Mouse (Mus musculus) R1 (cell line): Measurements from ENCODE around the gene Slc4a5.
"Not testable (repeated sequence)": the region's sequence is repeated elsewhere in the genome, so short reads cannot be mapped to it uniquely, and the experiment has no call there.

Experiments
- DNase-seq: peaks from one replicate; pipeline ENCODE4 v3.0.0-alpha.2; 2018; ENCODE audit warnings: low read depth, low spot score

Slc4a5 gene

DNA sequence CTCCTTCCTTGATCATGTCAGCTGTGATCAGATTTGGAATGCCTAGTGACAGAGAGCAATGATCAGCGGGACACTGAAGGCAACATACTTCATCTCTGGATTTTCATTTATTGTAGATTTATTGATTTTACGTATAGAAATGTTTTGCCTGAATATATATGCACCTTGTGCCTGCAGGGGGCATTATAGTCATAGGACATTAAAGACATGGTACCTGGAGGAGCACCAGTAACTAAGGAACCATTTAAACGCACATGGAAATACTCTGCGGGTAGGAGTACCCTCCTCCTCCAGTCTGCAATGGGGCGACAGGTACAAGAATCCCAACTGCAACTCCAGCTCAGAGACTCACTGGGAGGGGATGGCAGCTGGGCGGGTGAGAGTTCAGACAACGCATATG, 89.4 kb downstream of the Slc4a5 start:
- no peak for DNase-seq

- no peak for DNase-seq
Measured at GRCm38 (mm10) chr6:83311206-83311605, 91.6 kb downstream of the Slc4a5 start.

GRCm38 (mm10) chr6:83312021-83312420, 92.4 kb downstream of the Slc4a5 start:
- no peak for DNase-seq

DNA sequence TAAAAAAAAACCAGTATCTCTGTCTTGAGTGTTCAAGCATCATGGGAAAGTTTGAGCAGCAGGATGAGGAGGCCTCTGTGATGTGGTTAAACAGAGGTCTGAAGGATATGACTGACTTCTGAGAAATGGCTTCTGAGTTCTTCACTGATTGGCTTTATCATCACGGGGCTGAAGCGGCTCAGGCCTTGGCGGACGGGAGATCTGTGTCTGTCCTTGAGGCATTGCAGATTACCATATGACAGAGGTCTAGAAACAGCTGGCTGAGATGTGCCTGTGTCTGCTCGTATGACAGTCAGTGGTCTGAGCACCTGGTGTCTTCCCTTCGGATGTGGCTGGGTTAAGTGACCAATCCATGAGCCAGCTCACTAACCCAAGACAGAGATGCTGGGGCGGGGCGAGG, 92.9 kb downstream of the Slc4a5 start:
- DNase-seq, result no peak

GRCm38 (mm10) chr6:83315293-83315692, 95.7 kb downstream of the Slc4a5 start:
- DNase-seq, result no peak

- peak; percentile 33 for DNase-seq
Measured at GRCm38 (mm10) chr6:83316022-83316421, 96.4 kb downstream of the Slc4a5 start.

GRCm38 (mm10) chr6:83317108-83317741, 97.6 kb downstream of the Slc4a5 start:
- peak; percentile 96 for DNase-seq

DNA sequence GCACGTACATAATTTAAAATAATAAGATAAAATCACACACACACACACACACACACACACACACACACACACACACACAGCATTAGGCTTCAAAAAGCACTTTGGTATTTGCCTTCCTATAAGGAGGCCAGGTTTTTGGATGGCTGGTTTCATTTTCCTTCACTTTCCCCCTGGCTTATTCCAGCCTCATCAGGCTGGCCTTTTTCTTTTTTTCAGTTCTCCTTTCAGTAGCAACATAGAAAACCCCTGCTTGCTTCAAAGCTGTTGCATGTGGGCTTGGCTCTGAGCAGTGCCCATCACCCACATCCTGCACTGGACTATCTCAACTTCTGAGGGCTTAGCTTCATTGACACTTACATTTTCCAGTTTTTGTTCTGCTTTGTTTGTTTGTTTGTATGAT, 102.3 kb downstream of the Slc4a5 start:
- DNase-seq, result no peak

DNA sequence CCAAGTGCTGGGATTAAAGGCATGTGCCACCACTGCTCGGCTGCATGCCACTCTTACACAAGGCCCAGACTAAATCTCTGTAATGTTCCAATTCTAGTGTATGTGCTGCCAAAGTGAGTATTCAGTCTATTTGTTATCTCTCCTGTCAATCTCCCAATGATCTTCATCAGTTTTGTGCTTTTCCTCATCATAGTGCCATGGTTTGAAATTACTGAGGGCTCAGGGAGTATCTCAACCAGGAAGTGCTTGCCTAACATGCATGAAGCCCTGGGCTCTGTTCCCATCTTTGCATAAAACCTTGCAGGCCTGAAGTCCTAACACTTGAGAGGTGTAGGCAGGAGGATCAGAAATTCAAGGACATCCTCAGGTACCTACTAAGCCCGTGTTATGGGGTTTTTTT, 103.2 kb downstream of the Slc4a5 start:
- no peak for DNase-seq

- DNase-seq, result no peak
Measured at GRCm38 (mm10) chr6:83323652-83324419, 104.2 kb downstream of the Slc4a5 start.

GRCm38 (mm10) chr6:83325525-83326393, 106.1 kb downstream of the Slc4a5 start, which contains the start of the genes Mthfd2 and Mob1a:
Gene Mthfd2 (minus strand): TSS chr6:83325908.
Gene Mob1a (plus strand): TSS chr6:83326016.
- DNase-seq, result peak; percentile 97

GRCm38 (mm10) chr6:83326394-83326736, 106.7 kb downstream of the Slc4a5 start:
- DNase-seq, result no peak

DNA sequence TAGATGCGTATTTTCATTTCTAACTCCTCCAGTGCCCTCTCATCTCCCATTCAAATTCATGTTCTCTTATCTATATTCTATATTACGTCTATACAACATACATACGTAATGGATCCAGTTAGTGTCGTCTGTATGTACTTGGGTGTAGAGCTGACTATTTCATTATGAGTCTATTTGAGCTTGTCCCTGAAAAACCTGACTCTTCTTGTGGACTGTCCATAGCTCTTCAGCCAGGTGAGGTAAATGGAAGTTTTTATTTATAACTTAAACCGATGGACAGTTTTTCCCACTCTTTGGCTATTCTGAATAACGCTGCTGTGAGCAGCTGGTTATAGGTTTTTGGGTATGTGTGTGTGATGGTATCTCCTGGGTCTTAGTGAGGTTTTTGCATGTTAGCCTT, 107.1 kb downstream of the Slc4a5 start:
- no peak for DNase-seq

GRCm38 (mm10) chr6:83327591-83328190, 108.1 kb downstream of the Slc4a5 start:
- peak; percentile 71 for DNase-seq

GRCm38 (mm10) chr6:83341387-83341786, 121.8 kb downstream of the Slc4a5 start:
- DNase-seq, result no peak

- DNase-seq, result no peak
Measured at GRCm38 (mm10) chr6:83342957-83343356, 123.3 kb downstream of the Slc4a5 start.

DNA sequence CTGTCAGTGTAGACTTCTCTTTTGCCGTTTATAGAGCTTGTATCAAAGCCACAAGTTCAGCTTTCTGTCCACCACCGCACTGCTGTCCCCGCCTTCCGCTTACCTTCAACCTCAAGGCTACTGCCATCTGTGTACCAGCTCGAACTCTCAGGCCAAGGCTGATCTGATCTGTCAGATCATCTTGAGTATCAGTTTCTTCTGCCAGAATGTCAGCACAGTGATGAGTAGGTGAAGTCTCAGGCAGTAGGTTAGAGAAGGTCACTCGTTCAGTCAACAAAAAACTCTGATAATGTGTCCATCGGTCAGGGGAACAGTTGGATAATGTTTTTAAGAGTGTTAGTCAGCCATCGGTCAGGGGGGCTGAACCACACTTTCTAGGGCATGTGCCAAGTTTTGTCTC, 125.7 kb downstream of the Slc4a5 start:
- not testable (repeated sequence) for DNase-seq

DNA sequence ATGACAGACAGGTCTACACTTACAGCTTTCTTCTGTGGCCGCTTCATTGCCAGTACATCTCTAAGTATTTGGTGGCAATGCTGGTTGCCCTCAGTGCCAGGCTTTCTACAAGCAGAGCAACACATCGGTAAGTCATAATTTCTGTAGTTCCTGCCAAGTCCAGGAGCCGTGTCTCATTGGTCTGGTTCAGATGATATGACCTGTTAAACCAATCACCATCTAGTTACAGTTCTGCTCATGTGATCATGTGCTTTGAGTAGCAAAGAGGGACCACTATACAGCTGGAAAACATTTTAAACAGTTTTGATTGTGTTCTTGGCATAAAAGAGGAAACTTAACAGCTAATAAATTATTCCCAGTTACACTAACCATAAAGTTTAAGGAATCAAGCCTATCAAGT, 128.3 kb downstream of the Slc4a5 start:
- DNase-seq, result no peak

DNA sequence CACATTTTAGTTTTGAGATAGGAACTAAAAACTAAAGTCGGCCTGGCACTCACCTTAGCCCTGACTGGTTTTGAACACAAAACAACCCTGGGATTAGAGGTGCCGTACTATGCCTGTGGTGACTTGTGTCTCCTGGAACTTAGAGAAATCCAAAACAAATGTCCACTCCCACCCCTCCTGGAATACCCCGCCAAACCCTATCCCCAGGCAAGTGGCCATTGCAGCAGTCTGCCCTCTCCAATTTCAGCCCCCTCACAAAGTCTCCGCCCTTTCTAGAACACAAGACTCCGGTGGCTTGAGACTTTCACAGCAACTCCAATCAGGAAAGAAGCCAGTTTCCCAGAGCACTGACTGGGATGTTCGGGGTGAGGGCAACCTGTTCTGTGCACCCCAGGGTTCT, 129.2 kb downstream of the Slc4a5 start, which contains the start of gene Bola3:
Bola3 (plus strand) TSS at position 275 of the 400 bp plus-strand sequence.
- DNase-seq, result no peak

- DNase-seq, result peak; percentile 82
Measured at GRCm38 (mm10) chr6:83349274-83349958, 129.8 kb downstream of the Slc4a5 start.

- DNase-seq, result no peak
Measured at GRCm38 (mm10) chr6:83350172-83350571, 130.5 kb downstream of the Slc4a5 start.
